Mouse (Mus musculus) retina, embryonic 14.5 days (tissue): Measurements from ENCODE around the gene Srbd1.

Experiments
- DNase-seq: peaks from one replicate; pipeline ENCODE4 v3.0.0-alpha.2; 2015; ENCODE audit warnings: low spot score

Srbd1 gene

GRCm38 (mm10) chr17:85982271-85982670 lies 162.7 kb downstream of the Srbd1 start:
- DNase-seq: no peak

- DNase-seq: no peak
Observed at GRCm38 (mm10) chr17:85981869-85982268, 163.1 kb downstream of the Srbd1 start.

- DNase-seq: no peak
Observed at GRCm38 (mm10) chr17:85978876-85979275, 166.1 kb downstream of the Srbd1 start.

GRCm38 (mm10) chr17:85975077-85975476 lies 169.9 kb downstream of the Srbd1 start:
- no peak for DNase-seq

GRCm38 (mm10) chr17:85974591-85974990 lies 170.4 kb downstream of the Srbd1 start:
- no peak for DNase-seq

GRCm38 (mm10) chr17:85971120-85971519 lies 173.9 kb downstream of the Srbd1 start:
- DNase-seq: no peak

- no peak for DNase-seq
Observed at GRCm38 (mm10) chr17:85961653-85962052, 183.3 kb downstream of the Srbd1 start.

GRCm38 (mm10) chr17:85951771-85952170 lies 193.2 kb downstream of the Srbd1 start:
- DNase-seq: no peak

- peak; percentile 42 for DNase-seq
Observed at GRCm38 (mm10) chr17:85949919-85950505, 195.0 kb downstream of the Srbd1 start.

- no peak for DNase-seq
Observed at GRCm38 (mm10) chr17:85948911-85949909, 195.8 kb downstream of the Srbd1 start.

GRCm38 (mm10) chr17:85944726-85945125 lies 200.2 kb downstream of the Srbd1 start:
- no peak for DNase-seq

- DNase-seq: no peak
Observed at GRCm38 (mm10) chr17:85943994-85944640, 200.9 kb downstream of the Srbd1 start.

- DNase-seq: peak; percentile 47
Observed at GRCm38 (mm10) chr17:85943551-85943981, 201.4 kb downstream of the Srbd1 start.

GRCm38 (mm10) chr17:85943071-85943470 lies 201.9 kb downstream of the Srbd1 start:
- no peak for DNase-seq

- no peak for DNase-seq
Observed at GRCm38 (mm10) chr17:85942123-85942522, 202.9 kb downstream of the Srbd1 start.

- DNase-seq: no peak
Observed at GRCm38 (mm10) chr17:85941141-85941738, 203.7 kb downstream of the Srbd1 start.

- DNase-seq: no peak
Observed at GRCm38 (mm10) chr17:85937131-85937530, 207.8 kb downstream of the Srbd1 start.

GRCm38 (mm10) chr17:85935268-85935667 lies 209.7 kb downstream of the Srbd1 start:
- DNase-seq: no peak
